Mouse (Mus musculus) liver, adult (tissue): ENCODE results near the gene Anapc2.

ENCODE experiments used
- GATA4 ChIP-seq: IDR thresholded peaks from 2 replicates; pipeline ENCODE4 v1.6.1; 2014; ENCODE audit warnings: mild to moderate bottlenecking, low read length; ENCODE audit not compliant: insufficient replicate concordance

Anapc2 gene

GRCm38 (mm10) chr2:25261870-25262269, 10.4 kb upstream of the Anapc2 start:
- TF ChIP-seq GATA4 = no peak

- peak; percentile 29; the same call in 1 of the 2 replicates for TF ChIP-seq GATA4
Observed at GRCm38 (mm10) chr2:25262291-25262767, 9.9 kb upstream of the Anapc2 start, which contains the start of gene Tprn. Tprn (plus strand) TSS chr2:25262618.

- no peak for TF ChIP-seq GATA4
Observed at GRCm38 (mm10) chr2:25262795-25263622, 9.3 kb upstream of the Anapc2 start.

GRCm38 (mm10) chr2:25263623-25264285, 8.5 kb upstream of the Anapc2 start:
- TF ChIP-seq GATA4 = no peak

- no peak for TF ChIP-seq GATA4
Observed at GRCm38 (mm10) chr2:25264286-25264660, 8.0 kb upstream of the Anapc2 start.

GRCm38 (mm10) chr2:25264851-25265250, 7.4 kb upstream of the Anapc2 start:
- TF ChIP-seq GATA4 = no peak

- no peak for TF ChIP-seq GATA4
Observed at GRCm38 (mm10) chr2:25265897-25266656, 6.2 kb upstream of the Anapc2 start.

GRCm38 (mm10) chr2:25266720-25267119, 5.6 kb upstream of the Anapc2 start:
- no peak for TF ChIP-seq GATA4

- no peak for TF ChIP-seq GATA4
Observed at GRCm38 (mm10) chr2:25267241-25267640, 5.0 kb upstream of the Anapc2 start.

GRCm38 (mm10) chr2:25267746-25268309, 4.5 kb upstream of the Anapc2 start:
- no peak for TF ChIP-seq GATA4

- TF ChIP-seq GATA4 = no peak
Observed at GRCm38 (mm10) chr2:25272515-25272914, 237 bp downstream of the Anapc2 start.

GRCm38 (mm10) chr2:25273010-25273409, 732 bp downstream of the Anapc2 start:
- no peak for TF ChIP-seq GATA4

GRCm38 (mm10) chr2:25278928-25279882, 6.9 kb downstream of the Anapc2 start:
- TF ChIP-seq GATA4 = no peak

GRCm38 (mm10) chr2:25285551-25285950, 13.3 kb downstream of the Anapc2 start:
- no peak for TF ChIP-seq GATA4

- no peak for TF ChIP-seq GATA4
Observed at GRCm38 (mm10) chr2:25286314-25286713, 14.0 kb downstream of the Anapc2 start.
